Mouse (Mus musculus) megakaryocyte, embryonic 14.5 days (primary cell): ENCODE measurements around the gene Psen1.

Source experiments
- FLI1 ChIP-seq: IDR thresholded peaks from 2 replicates; pipeline ENCODE4 v1.6.1; 2012; ENCODE audit warnings: low read length, inconsistent platforms, mixed read lengths
- GATA1 ChIP-seq: IDR thresholded peaks from 3 replicates; pipeline ENCODE4 v1.6.1; 2012; ENCODE audit warnings: mixed read lengths, low read length, inconsistent platforms, borderline replicate concordance

GRCm38 (mm10) chr12:83726510-83727308, 38.8 kb downstream of the Psen1 start:
- TF ChIP-seq FLI1 (no peak), GATA1 (no peak)
